Comparison of ENCODE assay signal across 8 mouse cellular contexts in genomic region chr1:59247602-59248001, GRCm38 (mm10). TPM values are rescaled to one million over a fixed set of nuclear protein-coding genes. Genes with fewer than 3 reads are reported as not detected.
A peak's percentile ranks its signal among the peaks of the same experiment; 100 is the strongest.
DNase-seq lines count a peak whose midpoint lies in the region; ATAC-seq and TF ChIP-seq lines count a peak whose summit lies in the region.

No protein-coding gene starts in this region.

- H3K9me3 ChIP-seq in CH12.LX (replicated peaks; ENCODE audit: low read length), result no peaks in the 10 kb centered on the region

- TF ChIP-seq CTCF in CH12.LX (conservative IDR thresholded peaks at IDR 0.05 in 1 of 2, IDR thresholded peaks at IDR 0.05 in 1 of 2; ENCODE audit: low read depth in 2 of 2, low read length in 2 of 2), result peak; percentile 45 to 86; a peak in 3 of 4 replicates

- no peaks in the 10 kb centered on the region for H3K36me3 ChIP-seq in CH12.LX (replicated peaks in 1 of 2; ENCODE audit: control insufficient read depth in 1 of 2, insufficient read depth in 1 of 2, low read length in 1 of 2)

- no peaks in the 10 kb centered on the region for H3K27me3 ChIP-seq in CH12.LX (replicated peaks)

- no peak overlapping the region for H3K27ac ChIP-seq in CH12.LX (ENCODE audit: insufficient read depth, low read depth)

- H3K4me2 ChIP-seq in CH12.LX (ENCODE audit: insufficient read depth, low read depth, poor library complexity, severe bottlenecking), result peak overlapping the region; percentile 1; the same call in 1 of the 2 replicates

- no peak for TF ChIP-seq POLR2A in CH12.LX (IDR thresholded peaks at IDR 0.05; ENCODE audit: low read depth, low read length)

- no peak for TF ChIP-seq EP300 in CH12.LX (IDR thresholded peaks at IDR 0.05; ENCODE audit: low read length)

- DNase-seq in CH12.LX (ENCODE audit: extremely low read depth), result peak; percentile 49
- peak; percentile 33 for DNase-seq in WW6 (ENCODE audit: low read depth, low spot score)
- DNase-seq in kidney, adult 9 months, result peak; percentile 65
- DNase-seq in lung, postnatal 10 days, result peak; percentile 73
- peak; percentile 84 for DNase-seq in retina, embryonic 14.5 days (ENCODE audit: low spot score)
- DNase-seq in c-Kit-positive CD71-positive TER-119-positive erythroid progenitor cells, embryonic 14.5 days (ENCODE audit: low spot score), result no peak

- peak; percentile 89 for TF ChIP-seq RAD21 in CH12.LX (IDR thresholded peaks at IDR 0.05; ENCODE audit: low read depth, low read length)

- H3K4me1 ChIP-seq in CH12.LX (ENCODE audit: control insufficient read depth in 1 of 2, insufficient read depth in 2 of 2), result peaks cover 4 to 7% of the 10 kb centered on the region in 2 experiments; a peak in 3 of 4 replicates

- ATAC-seq in common myeloid progenitor, adult 5-6 weeks (replicated peaks; ENCODE audit: low read depth, poor library complexity, severe bottlenecking), result peak; percentile 91
- peak; percentile 79 for ATAC-seq in granulocyte monocyte progenitor cell, adult 5-6 weeks (replicated peaks; ENCODE audit: poor library complexity, severe bottlenecking)

- no peak overlapping the region for H3K4me3 ChIP-seq in CH12.LX (replicated peaks in 1 of 3; ENCODE audit: low read depth in 2 of 3, low read length in 2 of 3, poor library complexity in 1 of 3)

- dilution Hi-C loops in CH12.LX (cut with MboI; ENCODE audit: extremely low pct_ligation_motif_present, extremely low pct_unique_long_range_greater_than_20kb, low sequenced_read_pairs), result no loop called here

- no peaks in the 10 kb centered on the region for H3K79me2 ChIP-seq in CH12.LX (replicated peaks; ENCODE audit: control insufficient read depth, extremely low read depth, insufficient read depth, poor library complexity, severe bottlenecking)

- H3K9ac ChIP-seq in CH12.LX (ENCODE audit: insufficient read depth, low read depth), result no peak overlapping the region

- in situ Hi-C loops in CH12.LX (cut with MboI; ENCODE audit: low pct_ligation_motif_present, low pct_unique_long_range_greater_than_20kb, low sequenced_read_pairs), result loop anchor here (10.0 to 25.0 kb wide), 2 partner anchors 377 to 460 kb away; partner anchors contain the start of gene Casp8

TF ChIP-seq in CH12.LX, 34 proteins besides CTCF, POLR2A, EP300 and RAD21:
- TF ChIP-seq MAZ (IDR thresholded peaks at IDR 0.05; ENCODE audit: low read depth, low read length) (no peak), SMC3 (IDR thresholded peaks at IDR 0.05; ENCODE audit: low read depth, low read length) (peak; percentile 83), NELFE (IDR thresholded peaks at IDR 0.05; ENCODE audit: low read depth, low read length) (peak; percentile 49; the same call in 1 of the 2 replicates), HCFC1 (IDR thresholded peaks at IDR 0.05; ENCODE audit: low read depth, low read length) (no peak), ZC3H11A (IDR thresholded peaks at IDR 0.05; ENCODE audit: low read depth, low read length) (peak; percentile 71), MAX (IDR thresholded peaks at IDR 0.05; ENCODE audit: low read length) (peak; percentile 14; the same call in 1 of the 2 replicates), BHLHE40 (IDR thresholded peaks at IDR 0.05; ENCODE audit: low read depth, low read length) (peak; percentile 15; the same call in 1 of the 2 replicates), IRF4 (IDR thresholded peaks at IDR 0.05; ENCODE audit: low read depth, low read length) (peak; percentile 35; the same call in 1 of the 2 replicates), SIN3A (IDR thresholded peaks at IDR 0.05; ENCODE audit: low read length) (no peak), CHD1 (IDR thresholded peaks at IDR 0.05; ENCODE audit: low read depth, low read length) (no peak)

RNA-seq across cellular contexts. Expression of gene Cdk15, which starts 9.1 kb away (rescaled TPM):
- total RNA-seq in CH12.LX (2012; rRNA removed) (0.13 TPM in 1 of 2 replicates, not detected in the other), CH12.LX (2014; rRNA removed) (not detected in 2 replicates)
- polyA plus RNA-seq in CH12.LX (2012; ENCODE audit: insufficient read length, low read depth), result not detected in 2 replicates
- not detected in 2 replicates for total RNA-seq in common myeloid progenitor, adult 5-6 weeks (2017)
- total RNA-seq in granulocyte monocyte progenitor cell, adult 5-6 weeks (2014; fragmentation: Nextera tagmentation), result not detected in 2 replicates
- total RNA-seq in granulocyte monocyte progenitor cell, adult 5-6 weeks (2017), result not detected in 2 replicates

RNA-seq across cellular contexts. Expression of gene Als2, which starts 10.6 kb away (rescaled TPM):
- 13.4 and 16.5 TPM in 2 replicates for total RNA-seq in CH12.LX (2012; rRNA removed)
- 25.0 and 27.5 TPM in 2 replicates for total RNA-seq in CH12.LX (2014; rRNA removed)
- 41.0 and 42.6 TPM in 2 replicates for polyA plus RNA-seq in CH12.LX (2012; ENCODE audit: insufficient read length, low read depth)
- 12.6 and 17.1 TPM in 2 replicates for total RNA-seq in common myeloid progenitor, adult 5-6 weeks (2017)
- 7.3 and 9.8 TPM in 2 replicates for total RNA-seq in granulocyte monocyte progenitor cell, adult 5-6 weeks (2014; fragmentation: Nextera tagmentation)
- 9.3 and 10.0 TPM in 2 replicates for total RNA-seq in granulocyte monocyte progenitor cell, adult 5-6 weeks (2017)
